Mouse (Mus musculus) adipocyte (in vitro differentiated cells): Measurements from ENCODE around the gene Gm29427.

Experiments used
- DNase-seq: peaks from one replicate; pipeline ENCODE4 v3.0.0-alpha.2; 2016; ENCODE audit warnings: low spot score

Gm29427 gene

GRCm38 (mm10) chr1:130715561-130716217 lies at the start of gene Gm29427:
Gm29427 (minus strand) TSS chr1:130715799.
- DNase-seq, result peak; percentile 94

DNA sequence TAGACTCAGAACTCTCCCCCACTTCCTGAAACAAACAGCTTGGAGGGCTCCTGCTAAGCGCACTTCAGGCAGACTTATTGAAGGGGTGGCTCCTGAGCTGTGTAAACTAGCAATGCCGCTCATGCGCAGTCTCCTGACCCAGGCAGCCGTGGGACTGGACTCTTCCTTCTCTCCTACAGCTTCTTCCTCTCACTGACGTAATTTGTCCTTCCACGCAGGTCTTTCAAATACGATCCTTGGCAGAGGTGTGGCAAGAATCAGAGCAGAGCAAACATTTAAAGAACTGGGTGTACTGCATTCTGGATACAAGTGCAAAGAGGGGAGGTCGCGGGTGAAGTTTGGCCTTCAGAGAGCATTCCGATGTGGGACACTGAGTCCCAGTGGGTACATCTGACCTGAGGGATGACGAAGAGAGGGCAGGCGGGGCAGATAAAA lies 48.4 kb upstream of the Gm29427 start:
- DNase-seq, result no peak

- DNase-seq, result no peak
Measured at GRCm38 (mm10) chr1:130762045-130762760, 46.6 kb upstream of the Gm29427 start.

DNA sequence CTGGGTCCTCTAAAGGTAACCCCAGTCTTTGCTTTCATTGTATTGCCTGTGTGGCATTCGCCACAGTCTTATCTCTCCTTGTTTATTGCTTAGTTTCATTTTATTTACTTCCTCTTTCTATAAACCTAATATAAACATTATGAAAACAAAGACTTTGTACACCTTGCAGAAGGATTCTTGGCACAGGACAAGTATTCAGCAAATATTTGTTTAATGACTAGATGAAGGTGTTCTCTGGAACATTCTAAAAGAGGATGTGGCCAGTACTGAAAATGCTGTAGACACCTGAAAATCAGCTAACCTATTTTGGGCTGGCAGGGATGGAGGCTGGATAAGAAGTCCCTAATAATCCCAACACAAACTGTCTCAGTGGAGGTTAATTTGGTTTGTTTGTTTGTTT lies 46.0 kb upstream of the Gm29427 start:
- no peak for DNase-seq

GRCm38 (mm10) chr1:130759689-130760088 lies 44.1 kb upstream of the Gm29427 start:
- no peak for DNase-seq

DNA sequence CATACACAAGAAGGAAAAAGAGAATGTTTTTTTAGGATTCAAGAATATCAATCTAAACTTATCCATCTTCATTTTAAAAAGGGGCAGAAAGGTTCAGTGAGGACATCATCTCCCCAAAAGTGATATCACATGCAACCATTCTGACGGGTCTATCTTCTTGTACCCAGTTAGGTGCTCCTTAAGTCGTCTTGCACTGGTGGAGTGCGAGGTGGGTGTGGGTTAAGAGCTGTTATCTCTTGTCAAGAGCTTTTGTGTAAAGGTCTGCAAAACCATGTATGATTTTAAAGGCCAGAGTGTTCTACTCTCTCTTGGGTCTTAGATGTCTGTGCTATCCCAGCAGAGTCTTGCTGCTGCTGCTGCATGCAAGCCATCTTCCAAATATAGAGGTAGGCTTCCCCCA lies 31.2 kb upstream of the Gm29427 start:
- DNase-seq, result no peak

DNA sequence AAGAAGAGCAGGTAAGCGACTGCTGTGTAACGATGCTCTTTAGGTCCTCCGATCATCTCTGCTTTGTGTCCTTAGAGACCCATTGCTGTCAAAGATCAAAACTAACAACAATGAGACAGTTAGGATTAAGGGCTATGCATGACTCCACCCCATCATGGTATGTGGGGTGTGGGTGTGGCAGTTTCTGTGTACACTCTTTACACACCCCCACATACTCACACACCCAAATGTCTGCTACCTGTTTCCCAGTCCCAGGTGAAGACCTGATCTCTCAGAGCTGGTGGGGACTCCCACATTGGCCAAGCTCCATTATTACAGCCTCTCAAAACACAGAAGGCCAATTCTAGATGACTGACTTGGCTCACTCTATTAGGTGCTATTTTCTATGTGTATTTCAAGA lies 30.0 kb upstream of the Gm29427 start:
- no peak for DNase-seq

- no peak for DNase-seq
Measured at GRCm38 (mm10) chr1:130744961-130745360, 29.4 kb upstream of the Gm29427 start.

DNA sequence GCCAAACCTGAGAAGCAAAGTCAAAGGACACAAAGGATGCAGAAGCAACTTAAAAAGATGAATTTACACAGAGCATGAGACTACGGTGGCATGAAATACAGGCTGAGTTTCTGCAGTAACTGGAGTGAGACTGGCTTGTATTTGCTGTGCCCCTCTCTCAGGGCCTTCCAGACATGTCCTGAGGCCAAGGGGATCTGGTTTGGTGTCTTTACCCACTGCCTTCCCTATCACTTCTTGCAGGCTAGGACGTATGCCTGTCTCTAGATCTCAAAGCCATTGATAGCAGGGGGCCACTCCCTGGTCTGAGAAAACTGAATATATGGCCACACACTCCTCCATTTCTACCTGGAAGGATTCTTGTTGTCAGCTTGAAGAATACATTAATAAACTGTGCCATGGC lies 28.6 kb upstream of the Gm29427 start:
- DNase-seq, result no peak

GRCm38 (mm10) chr1:130743775-130744174 lies 28.2 kb upstream of the Gm29427 start:
- no peak for DNase-seq

GRCm38 (mm10) chr1:130742201-130742600 lies 26.6 kb upstream of the Gm29427 start:
- DNase-seq, result no peak

DNA sequence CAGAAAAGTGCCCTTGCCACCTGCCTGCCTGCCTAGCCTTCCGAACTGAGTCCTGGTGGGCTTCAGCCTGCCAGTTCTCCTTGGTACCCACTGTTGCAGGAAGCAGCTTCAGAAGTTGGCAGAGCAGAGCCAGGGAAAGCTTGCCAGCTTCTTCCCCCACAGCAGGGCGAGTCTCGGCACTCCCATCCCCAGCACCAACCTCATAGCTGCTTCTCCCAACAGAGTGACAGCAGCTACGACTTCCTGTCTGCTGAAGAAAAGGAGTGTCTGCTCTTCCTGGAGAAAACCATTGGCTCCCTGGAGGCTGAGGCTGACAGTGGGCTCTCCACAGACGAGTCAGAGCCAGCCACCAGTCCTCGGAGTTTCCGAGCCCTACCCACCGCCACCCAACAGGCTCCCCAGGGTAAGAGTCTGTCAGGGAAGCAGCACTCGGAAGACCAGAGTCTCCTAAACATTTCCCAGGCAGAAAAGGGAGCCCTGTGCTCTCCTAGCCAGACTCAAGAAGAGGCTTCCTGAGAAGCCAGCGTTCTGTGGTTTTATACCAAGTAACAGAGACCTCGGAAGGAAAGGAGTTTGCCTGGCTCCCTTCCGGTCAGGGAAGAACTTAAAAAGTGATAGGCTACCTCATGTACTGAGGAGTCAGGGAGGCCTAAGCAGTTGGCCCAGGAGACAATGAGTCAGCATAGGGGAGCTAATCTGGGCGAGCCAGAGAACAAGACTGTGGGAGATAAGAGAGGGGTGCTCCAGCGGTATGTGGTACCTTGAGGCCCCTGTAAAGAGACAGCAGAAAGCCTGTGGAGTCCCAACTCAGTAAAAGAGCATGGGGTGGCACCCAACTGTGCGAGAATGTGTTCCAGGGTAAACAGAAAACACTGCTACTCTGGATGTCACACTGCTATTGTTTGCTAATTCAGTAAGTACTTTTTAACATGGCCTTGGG lies 25.5 kb upstream of the Gm29427 start:
- peak; percentile 43 for DNase-seq

DNA sequence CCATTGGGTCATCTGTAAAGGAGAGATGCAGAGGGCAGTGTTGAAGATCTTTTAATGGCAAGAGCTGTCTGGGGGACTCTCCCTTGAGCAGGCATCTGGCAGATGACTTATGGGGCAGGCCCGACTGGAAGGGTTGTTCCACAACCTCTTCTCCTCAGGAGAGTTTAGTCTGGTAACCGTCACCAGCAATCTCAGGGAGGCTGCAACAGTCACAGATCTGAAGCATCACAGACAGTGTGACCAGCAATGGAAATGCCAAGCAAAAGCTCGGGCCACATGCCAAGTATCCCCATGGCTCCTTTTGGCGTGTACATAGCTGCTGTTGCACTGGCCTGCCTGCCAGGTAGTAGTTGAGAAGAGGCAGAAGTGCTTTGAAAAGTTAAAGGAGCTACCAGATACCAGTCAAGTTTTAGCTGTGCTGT lies 24.6 kb upstream of the Gm29427 start:
- peak; percentile 20 for DNase-seq

DNA sequence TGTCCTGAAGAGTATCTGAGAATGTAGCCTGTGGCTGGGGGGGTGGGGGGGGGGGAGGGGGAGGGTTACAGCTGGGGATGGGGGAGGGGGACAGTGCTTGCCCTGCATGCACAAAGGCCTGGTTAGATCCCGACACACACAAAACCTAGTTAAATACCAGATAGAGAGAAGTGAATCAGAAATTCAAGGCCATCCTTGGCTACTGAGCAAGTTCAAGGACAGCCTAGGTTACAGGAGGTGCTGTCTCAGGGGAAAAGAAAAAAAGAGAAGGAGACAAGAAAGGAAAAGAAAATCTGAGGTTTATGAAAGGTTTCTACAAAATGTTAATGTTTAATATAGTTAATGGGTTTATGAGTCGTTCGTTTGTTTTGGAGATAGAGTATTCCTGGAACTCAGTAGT lies 24.0 kb upstream of the Gm29427 start:
- no peak for DNase-seq

- no peak for DNase-seq
Measured at GRCm38 (mm10) chr1:130738551-130739106, 23.0 kb upstream of the Gm29427 start.

DNA sequence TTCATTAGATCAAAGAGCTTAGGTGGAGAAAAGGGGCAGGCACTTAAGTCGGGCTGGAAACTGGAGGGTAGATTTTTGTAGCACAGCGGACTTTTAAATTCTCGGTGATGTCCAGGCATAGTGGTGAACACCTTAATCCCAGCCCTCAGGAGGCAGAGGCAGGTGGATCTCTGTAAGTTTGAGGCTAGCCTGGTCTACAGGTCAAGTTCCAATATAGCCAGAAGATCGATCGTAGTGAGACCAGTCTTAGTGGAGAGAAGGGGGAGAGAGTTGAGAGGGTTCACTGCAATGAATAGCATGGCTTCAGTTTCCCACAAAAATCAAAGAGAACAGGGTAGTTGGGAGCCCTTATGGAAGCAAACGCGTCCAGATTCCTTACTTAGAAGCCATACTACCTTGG lies 22.3 kb upstream of the Gm29427 start:
- no peak for DNase-seq

- no peak for DNase-seq
Measured at GRCm38 (mm10) chr1:130737411-130737881, 21.8 kb upstream of the Gm29427 start.

GRCm38 (mm10) chr1:130734852-130735251 lies 19.3 kb upstream of the Gm29427 start:
- DNase-seq, result no peak

GRCm38 (mm10) chr1:130734452-130734851 lies 18.9 kb upstream of the Gm29427 start:
- no peak for DNase-seq

- no peak for DNase-seq
Measured at GRCm38 (mm10) chr1:130733671-130734070, 18.1 kb upstream of the Gm29427 start.

DNA sequence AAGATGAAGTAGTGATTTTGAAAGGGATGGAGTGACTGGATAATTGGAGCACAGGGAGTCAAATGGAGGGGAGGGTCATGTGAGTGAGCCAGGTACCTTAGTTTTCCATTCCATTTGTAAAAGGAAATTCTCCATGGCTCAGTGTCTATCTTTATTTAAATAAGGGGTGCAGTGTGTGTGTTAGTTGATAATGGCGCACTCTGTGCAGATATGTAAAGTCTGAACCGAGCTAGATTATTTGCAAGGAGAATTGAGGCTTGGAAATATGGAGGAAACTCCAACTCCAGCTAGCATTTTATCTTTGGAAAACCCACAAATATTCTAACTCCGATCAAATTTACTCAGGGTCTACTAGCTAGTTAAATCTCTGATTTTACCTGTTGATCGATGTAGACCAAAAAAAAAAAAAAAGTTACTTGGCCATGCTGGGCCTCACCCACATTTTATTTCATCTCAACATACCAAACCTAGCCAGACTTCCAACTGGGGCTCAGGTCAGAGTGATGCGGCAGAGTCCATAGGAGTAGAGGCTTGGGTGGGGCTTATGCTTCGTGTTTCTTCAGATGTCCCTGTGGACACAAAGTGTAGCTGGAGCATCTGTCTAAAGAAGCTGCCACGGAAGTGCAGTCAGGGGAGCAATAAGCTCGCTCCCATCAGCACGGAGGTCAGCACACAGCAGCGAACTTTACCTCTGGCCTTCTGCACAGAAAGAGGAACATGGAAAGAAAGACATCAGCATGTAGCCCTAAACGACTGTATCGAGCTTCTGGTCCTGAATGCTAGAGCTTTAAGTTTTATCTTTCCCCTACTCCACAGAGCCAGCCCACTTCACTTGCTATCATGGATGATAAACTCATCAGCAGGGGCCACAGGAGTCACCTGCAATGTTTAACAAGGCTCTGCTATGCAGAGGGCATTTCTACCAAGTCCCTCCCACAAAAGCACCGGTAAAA lies 17.4 kb upstream of the Gm29427 start:
- no peak for DNase-seq
